Mouse (Mus musculus) gastrocnemius, postnatal 10 days (tissue): ENCODE data around the gene Efhc2. TPM values are rescaled to one million over a fixed set of nuclear protein-coding genes. Genes with fewer than 3 reads are reported as not detected.

Experiments
- DNase-seq: peaks from one replicate; pipeline ENCODE4 v3.0.0; 2021; ENCODE audit warnings: mixed read lengths
- long read RNA-seq, 2 experiments: library from polyadenylated mRNA; stranded (forward); transcript quantifications; one replicate each; pipeline ENCODE4 v2.0.0; 2021
- total RNA-seq, 2 experiments: library from RNA; stranded (reverse); gene quantifications; 2 replicates each; pipeline ENCODE4 v1.2.3; 2021

Efhc2 gene
- under 1 TPM; 0.49 to 0.50 TPM for total RNA-seq
- long read RNA-seq, experiment 1: 0 reads
- long read RNA-seq, experiment 2: 0 reads

DNA sequence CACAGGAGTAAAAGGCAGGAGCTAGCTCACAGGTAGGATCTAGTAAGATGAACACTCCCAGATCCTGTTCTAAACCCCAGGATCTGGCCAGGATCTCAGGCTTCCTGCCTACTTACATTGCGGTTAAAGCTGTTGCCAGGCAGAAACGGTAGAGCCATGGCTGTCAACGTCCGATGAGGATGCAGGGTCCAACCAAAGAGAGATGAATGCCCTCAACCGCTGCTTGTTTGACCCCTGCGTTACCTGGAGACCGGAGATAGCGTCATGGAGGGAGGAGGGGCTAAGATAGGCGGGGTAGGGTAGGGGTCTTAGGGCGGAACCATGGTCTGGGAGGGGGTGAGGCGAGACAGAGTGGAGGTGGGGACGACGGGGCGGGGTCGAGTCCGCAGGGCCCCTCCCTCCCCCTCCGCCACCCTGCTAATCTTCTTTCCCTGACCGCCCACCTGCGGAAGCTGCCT lies at the start of gene Efhc2:
Efhc2 (minus strand) TSS at position 243 of the 458 bp plus-strand sequence.
- no peak for DNase-seq

DNA sequence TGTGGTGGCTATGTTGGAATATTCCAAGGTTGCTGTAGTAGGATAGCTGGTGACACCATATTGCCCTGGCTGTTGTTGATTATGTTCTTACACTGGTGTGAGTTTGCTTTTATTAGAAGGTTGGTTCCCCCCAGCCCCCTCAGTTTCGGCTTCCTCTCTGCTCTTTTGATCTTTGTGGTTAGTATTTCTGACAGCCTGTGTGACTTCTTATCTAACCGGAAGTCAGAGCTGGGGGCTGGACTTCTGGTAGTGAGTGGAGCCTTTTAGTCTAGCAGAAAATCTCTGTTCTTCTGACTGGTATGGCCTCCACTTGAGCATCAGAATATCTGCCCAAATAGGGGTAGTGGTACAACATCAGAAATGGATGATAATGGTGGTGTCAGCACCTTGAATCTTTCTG lies 45.9 kb upstream of the Efhc2 start:
- DNase-seq: no peak

DNA sequence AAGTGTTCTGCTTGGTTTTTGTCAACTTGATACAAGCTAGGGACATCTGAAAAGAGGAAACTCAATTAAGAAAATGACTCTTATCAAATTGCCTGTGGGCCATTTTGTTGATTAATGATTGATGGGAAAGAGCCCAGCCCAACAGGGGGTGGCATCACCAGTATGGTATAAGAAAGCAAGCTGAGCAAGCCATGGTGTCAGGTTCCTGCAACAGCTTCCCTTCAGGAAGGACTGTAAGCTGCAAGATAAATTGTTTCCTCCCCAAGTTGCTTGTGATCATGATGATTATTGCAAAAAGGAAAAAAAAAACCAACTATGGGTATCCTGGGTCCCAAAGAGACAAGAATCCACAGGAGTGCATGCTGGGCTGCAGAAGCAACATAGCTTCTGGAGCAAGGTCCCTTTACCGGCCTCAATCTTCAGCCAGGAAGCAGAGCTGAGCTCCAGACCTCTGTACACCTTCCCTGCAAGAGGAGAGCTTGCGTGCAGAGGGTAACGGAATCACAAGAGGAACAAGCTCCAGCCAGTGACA lies 18.8 kb downstream of the Efhc2 start:
- no peak for DNase-seq

DNA sequence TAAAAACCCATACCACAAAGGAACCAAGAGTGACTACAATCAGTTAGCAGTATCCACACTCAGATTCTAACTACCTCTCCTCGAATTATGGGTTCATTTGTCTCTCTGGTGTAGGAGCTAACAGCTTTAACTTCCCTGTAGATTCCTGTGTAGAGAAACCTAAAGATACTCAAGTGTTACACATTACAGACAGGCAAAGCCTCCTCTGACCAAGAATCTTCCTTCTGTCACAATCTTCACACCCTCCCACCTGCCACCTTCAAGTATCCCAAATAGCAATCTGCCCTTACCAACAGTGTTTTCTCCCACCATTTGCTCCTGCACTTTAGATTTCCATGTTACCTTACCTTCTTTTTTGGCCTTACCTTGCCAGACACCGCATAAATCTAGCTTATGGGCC lies 35.3 kb downstream of the Efhc2 start:
- DNase-seq: no peak

- no peak for DNase-seq
Observed at GRCm38 (mm10) chrX:17225141-17225540, 94.0 kb downstream of the Efhc2 start.

DNA sequence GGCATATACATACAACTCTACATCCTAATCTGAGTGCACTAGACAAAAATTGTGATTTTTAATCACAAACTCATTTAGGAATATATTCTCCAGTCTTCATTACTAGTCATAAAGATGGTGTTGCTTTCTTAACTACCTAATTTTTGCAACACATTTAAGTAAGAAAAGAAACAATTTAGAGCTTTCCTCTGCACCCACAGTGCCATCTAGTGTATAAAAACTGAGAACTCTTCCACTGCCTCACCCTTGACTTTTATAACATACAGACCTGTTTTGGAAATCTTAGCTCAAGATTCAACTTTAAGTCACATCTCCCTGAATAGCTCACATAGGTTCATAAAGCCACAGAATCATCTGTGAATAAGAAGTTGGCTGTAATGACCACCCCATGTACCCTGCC lies 101.7 kb downstream of the Efhc2 start:
- no peak for DNase-seq

GRCm38 (mm10) chrX:17213515-17213914 lies 105.7 kb downstream of the Efhc2 start:
- no peak for DNase-seq

GRCm38 (mm10) chrX:17175748-17176147 lies 143.4 kb downstream of the Efhc2 start:
- DNase-seq: no peak

DNA sequence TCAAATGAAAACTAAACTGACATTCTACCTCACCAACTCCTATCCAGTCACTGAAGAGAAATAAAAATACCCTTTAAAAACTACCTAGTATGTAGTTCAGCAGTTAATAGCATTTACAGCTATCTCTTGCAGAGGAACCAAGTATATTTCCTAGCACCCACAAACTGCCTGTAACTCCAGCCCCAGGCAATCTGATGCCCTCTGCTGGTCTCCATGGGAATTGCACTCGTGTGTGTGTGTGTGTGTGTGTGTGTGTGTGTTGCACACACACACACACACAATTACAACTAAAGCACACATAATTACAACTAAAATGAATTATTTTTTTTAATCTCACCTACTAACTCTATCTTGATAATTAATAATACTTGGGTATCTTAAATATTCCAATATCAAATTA lies 153.5 kb downstream of the Efhc2 start:
- no peak for DNase-seq
